Mouse (Mus musculus) heart, embryonic 16.5 days (tissue): ENCODE results near the gene Fbxw4. TPM values are rescaled to one million over a fixed set of nuclear protein-coding genes. Genes with fewer than 3 reads are reported as not detected.
A peak's percentile ranks its signal among the peaks of the same experiment; 100 is the strongest.
"Not testable (repeated sequence)": the region's sequence is repeated elsewhere in the genome, so short reads cannot be mapped to it uniquely, and the experiment has no call there.

Source experiments
- ATAC-seq: fragments of 200-750 bp; cut with Nextera tagmentation; replicated peaks from 2 replicates; pipeline ENCODE4 v1.8.0; 2017; ENCODE audit warnings: moderate number of reproducible peaks; ENCODE audit not compliant: insufficient read depth, low FRiP score; ENCODE audit errors: extremely low read depth
- H3K27ac ChIP-seq: fragments of 300-500 bp; sonication (generic); 2 replicates; pipeline ENCODE4 v1.5.1; 2014; ENCODE audit warnings: mild to moderate bottlenecking, low read length, control low read depth, moderate library complexity
- H3K27me3 ChIP-seq: fragments of 300-500 bp; sonication (generic); 2 replicates; pipeline ENCODE4 v1.6.1; 2014; ENCODE audit warnings: low read length, mixed read lengths; ENCODE audit not compliant: control insufficient read depth, insufficient read depth
- H3K36me3 ChIP-seq: fragments of 300-500 bp; sonication (generic); 2 replicates; pipeline ENCODE4 v1.6.1; 2014; ENCODE audit not compliant: control insufficient read depth, insufficient read depth
- H3K4me1 ChIP-seq: fragments of 300-500 bp; sonication (generic); 2 replicates; pipeline ENCODE4 v1.6.1; 2014; ENCODE audit warnings: low read length, mixed read lengths; ENCODE audit not compliant: control insufficient read depth, insufficient read depth
- H3K4me2 ChIP-seq: fragments of 300-500 bp; sonication (generic); 2 replicates; pipeline ENCODE4 v1.6.1; 2014; ENCODE audit warnings: low read depth, mild to moderate bottlenecking, control low read depth, low read length
- H3K4me3 ChIP-seq: fragments of 300-500 bp; sonication (generic); 2 replicates; pipeline ENCODE4 v1.5.1; 2014; ENCODE audit warnings: mild to moderate bottlenecking, control low read depth, low read length
- H3K9ac ChIP-seq: fragments of 300-500 bp; sonication (generic); 2 replicates; pipeline ENCODE4 v1.6.1; 2014; ENCODE audit warnings: low read length, control low read depth
- H3K9me3 ChIP-seq: fragments of 300-500 bp; sonication (generic); replicated peaks from 2 replicates; pipeline ENCODE4 v1.6.1; 2016; ENCODE audit warnings: low read length; ENCODE audit not compliant: control insufficient read depth
- WGBS: fragments of 180-500 bp; shearing (Covaris S2); extraction: QIAGEN DNeasy Blood & Tissue Kit; methylation state at CpG from one replicate; pipeline ENCODE4 v1.1.7; 2014; 5-methylcytosine and 5-hydroxymethylcytosine counted together
- polyA plus RNA-seq: library from polyadenylated mRNA; unstranded; fragments of >200 nt; fragmentation: Nextera tagmentation; extraction: Ambion mirVana; gene quantifications from 2 replicates; pipeline ENCODE4 v1.2.1, GENCODE M21; 2015

The Fbxw4 gene
- polyA plus RNA-seq, 1 experiment from 2014 or later, result 7.1 TPM

DNA sequence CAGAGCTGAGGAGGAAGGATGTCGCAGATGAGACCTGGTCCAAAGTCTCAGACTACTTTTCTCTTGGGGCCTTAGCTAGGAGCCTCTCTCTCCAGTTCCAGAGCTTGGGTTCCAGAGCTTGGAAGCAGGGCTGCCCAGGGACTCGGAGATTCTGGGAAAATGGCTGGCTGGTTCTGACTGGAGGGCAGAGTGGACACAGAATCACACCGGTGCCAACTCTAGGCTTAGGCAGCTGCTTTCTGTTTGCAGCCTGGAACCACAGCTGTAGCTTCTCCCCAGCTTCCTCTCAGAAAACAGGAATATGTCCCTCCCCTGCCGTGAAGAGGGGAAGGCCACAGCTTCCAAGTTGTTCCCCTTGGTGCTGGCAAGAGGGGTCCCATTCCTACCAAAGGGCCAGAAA is 110.2 kb downstream of the Fbxw4 start:
- Histone ChIP-seq H3K36me3 (peaks cover 15% of the 10 kb centered on the region), H3K4me1 (peaks cover 3% of the 10 kb centered on the region; the same call in 1 of the 2 replicates), H3K27me3 (peaks cover 11% of the 10 kb centered on the region), H3K27ac (no peak overlapping the region), H3K4me2 (no peak overlapping the region), H3K9ac (no peak overlapping the region), H3K9me3 (no peaks in the 10 kb centered on the region), H3K4me3 (no peak overlapping the region)
- no peak for ATAC-seq
- WGBS, result 66% methylated on average over 4 of the region's 4 CpGs

DNA sequence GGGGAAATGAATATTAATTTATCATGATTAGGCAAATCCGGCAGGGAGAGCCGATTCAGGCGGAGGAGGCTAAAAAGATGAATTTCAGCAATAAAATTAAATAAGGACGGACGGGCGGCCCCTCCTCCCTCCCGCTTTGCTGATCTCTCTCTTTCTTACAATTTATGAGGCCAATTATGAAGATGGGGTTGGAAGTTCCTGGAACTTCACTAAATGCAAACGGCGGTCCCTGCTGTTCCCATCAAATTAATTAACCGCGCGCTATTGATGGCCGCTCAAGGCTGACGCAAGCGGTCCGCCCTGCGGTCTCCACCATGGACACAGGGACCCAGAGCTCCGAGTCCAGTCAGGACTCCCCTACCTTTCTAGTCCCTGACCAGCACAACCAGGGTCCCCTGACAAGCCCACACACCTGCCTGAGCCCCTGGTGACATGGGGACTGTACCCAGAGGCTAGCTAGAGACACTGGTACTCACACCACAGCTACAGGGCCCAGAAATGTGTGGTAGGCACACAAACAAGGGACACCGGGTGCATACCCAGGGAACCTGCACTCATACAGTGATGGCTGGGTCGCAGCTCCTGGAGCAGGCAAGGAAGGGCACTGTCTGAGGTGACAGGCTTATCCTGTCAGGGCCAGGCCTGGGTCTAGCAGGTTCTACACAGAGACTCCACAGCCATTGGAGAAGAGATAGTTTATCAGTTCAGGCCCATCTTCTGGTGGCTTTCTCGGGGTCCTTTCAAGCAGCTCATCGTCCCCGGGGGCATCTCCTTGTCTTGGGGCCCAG is 110.8 kb downstream of the Fbxw4 start:
- no peak overlapping the region for H3K4me2 ChIP-seq
- WGBS, result 81% methylated on average over 23 of the region's 23 CpGs
- peaks cover 6% of the 10 kb centered on the region; the same call in 1 of the 2 replicates for H3K4me1 ChIP-seq
- H3K27me3 ChIP-seq, result peaks cover 11% of the 10 kb centered on the region
- H3K27ac ChIP-seq, result no peak overlapping the region
- peaks cover 9% of the 10 kb centered on the region for H3K36me3 ChIP-seq
- no peak for ATAC-seq
- H3K9me3 ChIP-seq, result no peaks in the 10 kb centered on the region
- no peak overlapping the region for H3K4me3 ChIP-seq
- no peak overlapping the region for H3K9ac ChIP-seq

DNA sequence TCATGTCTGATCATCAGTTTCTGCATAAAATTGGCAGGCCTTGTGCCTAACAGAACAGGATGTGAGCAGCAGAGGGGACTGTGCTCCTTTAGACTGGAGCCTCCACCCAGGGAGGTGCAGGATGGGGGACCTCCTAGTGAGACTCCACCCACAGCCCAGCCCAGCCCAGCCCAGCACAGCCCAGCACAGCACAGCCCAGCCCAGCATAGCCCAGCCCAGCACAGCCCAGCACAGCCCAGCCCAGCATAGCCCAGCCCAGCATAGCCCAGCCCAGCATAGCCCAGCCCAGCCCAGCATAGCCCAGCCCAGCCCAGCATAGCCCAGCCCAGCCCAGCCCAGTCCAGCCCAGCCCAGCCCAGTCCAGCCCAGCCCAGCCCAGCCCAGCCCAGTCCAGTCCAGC is 111.9 kb downstream of the Fbxw4 start:
- not testable (repeated sequence) for H3K9ac ChIP-seq, ATAC-seq
- H3K27me3 ChIP-seq, result peaks cover 16% of the 10 kb centered on the region

DNA sequence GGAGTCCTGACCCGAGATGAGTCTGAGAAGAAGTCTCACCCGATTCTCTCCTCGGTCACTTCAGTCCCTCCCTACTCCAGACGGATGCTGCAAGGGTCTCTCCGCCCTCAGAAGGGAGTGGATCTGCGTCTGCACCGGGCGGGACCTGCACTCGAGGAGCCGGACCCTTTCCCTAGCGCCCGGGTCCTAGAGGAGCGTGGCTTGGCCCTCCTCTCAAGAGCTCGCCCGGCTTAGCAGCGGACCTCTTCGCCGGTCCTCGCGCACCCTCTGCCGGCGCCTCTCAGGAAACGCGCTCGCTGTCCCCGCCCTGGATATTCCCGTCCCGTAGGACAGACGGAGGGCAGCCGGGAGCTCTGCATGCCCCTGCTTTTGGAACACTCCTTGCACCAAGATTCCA is 115.2 kb downstream of the Fbxw4 start:
- Histone ChIP-seq H3K36me3 (no peaks in the 10 kb centered on the region), H3K9me3 (no peaks in the 10 kb centered on the region), H3K4me3 (peak overlapping the region; percentile 55), H3K4me2 (peak overlapping the region; percentile 92), H3K9ac (peak overlapping the region; percentile 60), H3K27ac (no peak overlapping the region), H3K27me3 (peaks cover 41% of the 10 kb centered on the region), H3K4me1 (peaks cover 13% of the 10 kb centered on the region)
- under 1% methylated on average over 30 of the region's 30 CpGs for WGBS
- ATAC-seq, result peak; percentile 69

More for the DNA sequence above, 111.9 kb downstream of the Fbxw4 start:
- not testable (repeated sequence) for H3K4me3 ChIP-seq, H3K4me2 ChIP-seq, H3K9me3 ChIP-seq, H3K36me3 ChIP-seq, H3K27ac ChIP-seq, H3K4me1 ChIP-seq

DNA sequence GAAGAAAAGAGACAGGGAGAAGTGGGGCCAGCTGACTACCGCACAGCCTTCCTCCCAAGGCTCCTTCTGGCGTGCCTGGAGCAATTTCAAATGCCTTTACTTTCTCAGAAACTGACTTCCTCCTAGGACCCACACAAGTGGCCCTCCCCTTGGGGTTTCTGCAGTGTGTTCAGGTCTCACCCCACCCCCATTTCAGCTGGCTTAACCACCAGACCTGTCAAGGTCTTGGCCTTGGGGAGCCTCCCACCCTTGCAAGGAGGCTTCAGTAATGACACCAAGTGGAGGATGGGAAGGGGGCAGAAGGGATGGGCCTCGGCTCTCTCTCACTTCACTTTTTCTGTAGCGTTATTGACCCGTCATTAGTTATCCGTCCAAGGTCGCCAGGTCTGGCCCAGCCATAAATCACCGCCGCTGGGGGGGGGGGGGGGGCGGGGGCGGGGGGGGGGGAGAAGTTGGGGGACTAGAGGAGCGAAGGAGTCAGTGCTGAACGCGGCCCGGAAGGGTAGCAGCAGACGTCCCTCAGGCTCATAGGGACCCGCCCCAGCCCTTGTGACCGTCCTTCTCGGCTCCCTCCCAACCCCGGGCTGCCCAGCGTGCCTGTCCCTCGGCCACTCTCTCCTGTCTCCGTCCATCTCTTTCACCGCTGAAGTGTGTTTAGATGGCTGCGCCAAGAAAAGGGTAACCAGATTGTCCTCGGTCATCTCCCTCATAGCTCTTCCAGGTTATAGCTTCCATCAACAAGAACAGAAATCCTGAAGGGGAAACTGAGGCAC is 115.8 kb downstream of the Fbxw4 start:
- Histone ChIP-seq H3K9me3 (no peaks in the 10 kb centered on the region), H3K9ac (peak overlapping the region; percentile 60), H3K4me3 (peak overlapping the region; percentile 55), H3K4me2 (peak overlapping the region; percentile 92), H3K36me3 (no peaks in the 10 kb centered on the region), H3K4me1 (peaks cover 13% of the 10 kb centered on the region), H3K27me3 (peaks cover 41% of the 10 kb centered on the region), H3K27ac (no peak overlapping the region)
- ATAC-seq, result 0 out of 2 replicates have a peak, but pooled peaks have one; percentile 21
- WGBS, result 4% methylated on average over 20 of the region's 26 CpGs

DNA sequence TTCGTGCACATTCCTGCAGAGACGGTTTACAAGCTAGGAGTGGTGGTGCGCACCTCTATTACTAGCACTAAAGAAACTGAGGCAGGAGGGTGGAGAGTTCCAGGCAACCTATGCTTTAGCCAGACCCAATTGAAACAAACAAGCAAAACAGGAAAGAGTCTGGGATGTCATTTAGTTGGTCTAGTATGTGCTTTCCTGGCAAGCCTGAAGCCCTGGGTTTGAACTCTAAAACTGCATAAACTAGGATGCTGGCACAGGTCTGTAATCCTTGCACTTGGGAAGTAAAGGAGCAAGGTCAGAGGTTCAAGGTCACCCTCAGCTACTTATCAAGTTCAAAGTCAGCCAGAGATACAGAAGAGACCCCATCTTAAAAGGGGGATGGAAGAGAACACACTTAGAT is 118.1 kb downstream of the Fbxw4 start:
- WGBS, result 20% methylated on average over 3 of the region's 3 CpGs
- H3K9ac ChIP-seq, result peak overlapping the region; percentile 71

DNA sequence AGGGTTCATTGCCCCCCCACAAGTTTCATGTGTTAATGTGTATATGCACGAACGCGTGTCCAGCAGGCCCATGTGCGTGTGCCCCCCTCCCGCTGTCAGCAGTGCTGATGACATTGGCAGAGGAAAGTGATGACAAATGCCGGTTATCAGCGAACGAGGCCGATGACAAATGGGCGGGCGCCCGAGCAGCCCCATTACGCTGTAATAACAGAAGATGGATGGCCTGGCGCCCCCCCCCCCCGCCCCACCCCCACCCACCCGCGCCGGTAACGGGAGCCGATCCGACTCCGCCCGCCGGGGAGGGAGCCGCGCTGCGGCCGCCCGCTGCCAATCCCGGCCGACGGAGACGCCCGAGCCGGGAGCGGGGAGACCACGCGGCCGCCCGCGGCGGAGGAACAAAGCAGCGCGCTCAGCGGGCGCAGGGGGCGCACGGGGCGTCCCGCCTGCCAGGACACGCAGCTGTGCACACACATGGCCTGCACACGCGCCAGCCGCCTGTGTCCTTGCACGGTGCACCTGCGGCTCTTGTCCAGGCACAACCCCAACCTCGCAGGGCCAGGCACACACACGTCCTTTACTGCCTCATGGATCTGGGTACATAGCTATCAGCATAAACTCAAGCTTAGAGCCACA is 118.6 kb downstream of the Fbxw4 start:
- Histone ChIP-seq H3K4me1 (peaks cover 13% of the 10 kb centered on the region), H3K27me3 (peaks cover 41% of the 10 kb centered on the region), H3K27ac (no peak overlapping the region), H3K9me3 (no peaks in the 10 kb centered on the region), H3K4me3 (peak overlapping the region; percentile 54), H3K36me3 (no peaks in the 10 kb centered on the region), H3K9ac (peak overlapping the region; percentile 71), H3K4me2 (peak overlapping the region; percentile 81)
- whole genome bisulfite sequencing, result under 1% methylated on average over 55 of the region's 58 CpGs
- ATAC-seq, result peak; percentile 44

More for the DNA sequence above, 118.1 kb downstream of the Fbxw4 start:
- peak overlapping the region; percentile 81 for H3K4me2 ChIP-seq
- H3K27me3 ChIP-seq, result peaks cover 41% of the 10 kb centered on the region
- no peak for ATAC-seq
- peaks cover 13% of the 10 kb centered on the region for H3K4me1 ChIP-seq
- H3K27ac ChIP-seq, result no peak overlapping the region
- no peaks in the 10 kb centered on the region for H3K36me3 ChIP-seq
- peak overlapping the region; percentile 54 for H3K4me3 ChIP-seq
- H3K9me3 ChIP-seq, result no peaks in the 10 kb centered on the region

DNA sequence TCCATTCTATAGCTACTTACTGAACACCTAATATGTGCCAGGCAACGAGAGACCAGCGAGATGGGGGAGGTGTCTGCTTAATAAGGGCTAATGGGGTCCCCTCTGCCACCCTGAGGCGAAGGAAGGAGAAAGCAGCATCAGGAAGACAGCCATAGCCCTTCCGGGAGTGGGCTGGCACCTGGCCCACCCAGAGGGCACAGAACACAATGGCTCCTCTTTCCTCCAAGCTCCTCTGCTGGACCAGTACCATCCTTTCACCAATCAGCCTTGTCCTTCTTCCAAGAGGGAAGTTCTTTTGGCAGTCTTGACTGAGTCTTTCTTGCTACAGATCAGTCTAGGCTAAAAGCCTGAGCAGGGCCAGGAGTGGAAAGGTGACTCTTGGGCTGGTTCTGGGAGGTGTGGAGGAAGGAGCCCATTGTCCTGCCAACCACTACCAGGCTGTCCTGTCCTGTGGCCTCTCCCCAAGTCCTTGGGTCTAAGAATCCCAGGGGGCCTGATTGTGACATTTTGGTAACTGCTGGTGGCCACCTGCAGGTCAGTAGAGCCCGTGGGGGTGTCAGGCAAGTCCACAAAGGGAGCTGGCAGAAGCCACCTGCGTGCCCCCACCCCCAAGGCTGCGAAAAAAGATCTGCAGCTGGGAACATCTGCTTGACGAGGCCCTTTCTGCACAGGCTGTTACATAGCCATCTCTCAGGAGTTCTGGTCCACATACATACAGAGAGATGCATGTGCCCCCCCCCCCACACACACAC is 119.3 kb downstream of the Fbxw4 start:
- Histone ChIP-seq H3K4me2 (peak overlapping the region; percentile 81), H3K36me3 (no peaks in the 10 kb centered on the region), H3K27ac (no peak overlapping the region), H3K4me3 (peak overlapping the region; percentile 54), H3K27me3 (peaks cover 36% of the 10 kb centered on the region), H3K4me1 (peaks cover 13% of the 10 kb centered on the region), H3K9me3 (no peaks in the 10 kb centered on the region), H3K9ac (no peak overlapping the region)
- ATAC-seq, result 0 out of 2 replicates have a peak, but pooled peaks have one; percentile 3
- 40% methylated on average over 8 of the region's 8 CpGs for WGBS
